Comparison of ENCODE assay signal across 9 mouse cellular contexts in the genomic region with DNA sequence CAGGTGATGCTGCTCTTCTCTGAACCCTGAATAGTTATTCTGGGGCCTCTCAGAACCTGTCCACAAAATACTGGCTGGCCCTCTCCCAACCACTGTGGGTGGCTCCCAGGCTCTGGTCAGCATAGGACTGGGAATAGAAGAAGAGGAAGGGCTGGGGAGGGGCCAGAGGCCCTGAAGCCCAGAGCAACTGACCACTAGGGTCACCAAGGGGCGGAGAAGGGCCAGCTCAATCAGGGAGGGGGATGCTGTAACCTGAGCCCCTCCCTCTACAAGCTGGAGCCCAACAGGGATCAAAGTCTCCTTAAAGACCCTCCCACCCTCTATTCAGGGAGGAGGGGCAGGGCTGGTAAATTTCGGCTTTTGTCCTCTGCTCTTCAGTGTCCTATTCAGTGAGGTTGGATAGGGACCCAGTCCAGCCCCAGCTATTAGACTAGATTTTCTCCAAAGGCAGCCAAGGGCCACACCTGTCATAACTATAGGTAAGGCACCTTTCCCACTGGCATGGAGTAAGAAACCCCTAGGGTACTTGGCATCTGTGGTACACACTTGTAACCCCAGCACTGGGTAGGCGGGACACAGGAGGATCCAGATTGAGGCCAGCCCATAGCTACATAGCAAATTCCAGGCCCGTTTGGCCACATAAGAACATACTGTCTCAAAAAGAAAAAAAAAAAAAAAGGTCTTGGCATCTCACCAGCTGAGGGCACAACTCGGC. TPM values are rescaled to one million over a fixed set of nuclear protein-coding genes. Genes with fewer than 3 reads are reported as not detected.
DNase-seq lines count a peak whose midpoint lies in the region; ATAC-seq and TF ChIP-seq lines count a peak whose summit lies in the region.
"Had no signal": no experiment of that assay in that cellular context is flagged by ENCODE, and none has a peak within 500 bp of the region (broad histone marks: within the 10 kb centered on the region; RNA-seq: fewer than 3 reads in every experiment).

TSS of gene Wfikkn1 (minus strand) at position 663 of the 715 bp plus-strand sequence.

- H3K4me1 ChIP-seq in lung, embryonic 16.5 days (replicated peaks; ENCODE audit: control insufficient read depth, insufficient read depth, low read length) = peaks cover 12% of the 10 kb centered on the region
- peaks cover 6% of the 10 kb centered on the region; the same call in 1 of the 2 replicates for H3K4me1 ChIP-seq in lung, postnatal 0 days (ENCODE audit: insufficient read depth, low read depth, low read length)
- H3K4me1 ChIP-seq in forebrain, embryonic 15.5 days = peaks cover 26% of the 10 kb centered on the region
- peaks cover 34% of the 10 kb centered on the region for H3K4me1 ChIP-seq in liver, embryonic 16.5 days (ENCODE audit: control insufficient read depth, low read depth, low read length)

- H3K36me3 ChIP-seq in lung, embryonic 16.5 days (ENCODE audit: control insufficient read depth, insufficient read depth, low read length) = peaks cover 12% of the 10 kb centered on the region; the same call in 1 of the 2 replicates
- H3K36me3 ChIP-seq in lung, postnatal 0 days (ENCODE audit: insufficient read depth, low read length) = peaks cover 9% of the 10 kb centered on the region; the same call in 1 of the 2 replicates
- peaks cover 40% of the 10 kb centered on the region for H3K36me3 ChIP-seq in forebrain, embryonic 15.5 days
- peaks cover 5% of the 10 kb centered on the region for H3K36me3 ChIP-seq in liver, embryonic 16.5 days (ENCODE audit: control insufficient read depth, insufficient read depth)

- WGBS in lung, embryonic 16.5 days = 36% methylated on average over 5 of the region's 5 CpGs
- WGBS in lung, postnatal 0 days = 48% methylated on average over 5 of the region's 5 CpGs
- WGBS in forebrain, embryonic 15.5 days = 28% methylated on average over 5 of the region's 5 CpGs
- WGBS in liver, embryonic 16.5 days (ENCODE audit: insufficient replicate concordance) = 62% methylated on average over 5 of the region's 5 CpGs

- no peak within 1 kb of the TSS for H3K4me2 ChIP-seq in lung, embryonic 16.5 days (ENCODE audit: low read depth, low read length)
- H3K4me2 ChIP-seq in lung, postnatal 0 days (replicated peaks; ENCODE audit: low read depth, low read length) = no peak within 1 kb of the TSS
- no peak within 1 kb of the TSS for H3K4me2 ChIP-seq in forebrain, embryonic 15.5 days (replicated peaks)
- no peak within 1 kb of the TSS for H3K4me2 ChIP-seq in liver, embryonic 16.5 days (ENCODE audit: low read depth, low read length)

- no peak for DNase-seq in lung, postnatal 0 days (ENCODE audit: low spot score)
- DNase-seq in testis, postnatal 10 days (ENCODE audit: low spot score) = no peak
- DNase-seq in layer of hippocampus, adult 8-10 months (ENCODE audit: low spot score in 2 of 2) = no peak
- no peak for DNase-seq in spleen, adult 18-20 months
- DNase-seq: gastrocnemius, postnatal 10 days; layer of hippocampus, adult 9-11 months had no signal

- no peaks in the 10 kb centered on the region for H3K9me3 ChIP-seq in lung, embryonic 16.5 days (ENCODE audit: control insufficient read depth, low read length)
- H3K9me3 ChIP-seq in lung, postnatal 0 days (ENCODE audit: low read length) = no peaks in the 10 kb centered on the region
- no peaks in the 10 kb centered on the region for H3K9me3 ChIP-seq in forebrain, embryonic 15.5 days
- no peaks in the 10 kb centered on the region for H3K9me3 ChIP-seq in liver, embryonic 16.5 days (replicated peaks; ENCODE audit: control insufficient read depth, low read length)

- no peaks in the 10 kb centered on the region for H3K27me3 ChIP-seq in lung, embryonic 16.5 days (ENCODE audit: control insufficient read depth, insufficient read depth, low read depth, low read length)
- no peaks in the 10 kb centered on the region for H3K27me3 ChIP-seq in lung, postnatal 0 days (replicated peaks; ENCODE audit: insufficient read depth, low read length)
- no peaks in the 10 kb centered on the region for H3K27me3 ChIP-seq in forebrain, embryonic 15.5 days
- H3K27me3 ChIP-seq in liver, embryonic 16.5 days (ENCODE audit: control insufficient read depth, insufficient read depth, low read depth, low read length) = no peaks in the 10 kb centered on the region

- peak within 1 kb of the TSS; percentile 4; the same call in 1 of the 2 replicates for H3K9ac ChIP-seq in lung, embryonic 16.5 days (ENCODE audit: low read length)
- no peak within 1 kb of the TSS for H3K9ac ChIP-seq in lung, postnatal 0 days (replicated peaks; ENCODE audit: low read depth)
- H3K9ac ChIP-seq in forebrain, embryonic 15.5 days (replicated peaks) = no peak within 1 kb of the TSS
- H3K9ac ChIP-seq in liver, embryonic 16.5 days (ENCODE audit: low read depth, low read length) = no peak within 1 kb of the TSS

- H3K27ac ChIP-seq in lung, embryonic 16.5 days (ENCODE audit: low read length) = no peak within 1 kb of the TSS
- H3K27ac ChIP-seq in lung, postnatal 0 days (ENCODE audit: low read length) = no peak within 1 kb of the TSS
- H3K27ac ChIP-seq in forebrain, embryonic 15.5 days (replicated peaks) = 0 out of 2 replicates have a peak within 1 kb of the TSS, but pooled peaks have one; percentile 1
- no peak within 1 kb of the TSS for H3K27ac ChIP-seq in liver, embryonic 16.5 days (ENCODE audit: low read length)

- TF ChIP-seq EP300 in lung, postnatal 0 days (IDR thresholded peaks at IDR 0.05) = no peak

- H3K4me3 ChIP-seq in lung, embryonic 16.5 days (ENCODE audit: low read length) = no peak within 1 kb of the TSS
- no peak within 1 kb of the TSS for H3K4me3 ChIP-seq in lung, postnatal 0 days (ENCODE audit: low read depth, low read length)
- no peak within 1 kb of the TSS for H3K4me3 ChIP-seq in forebrain, embryonic 15.5 days
- no peak within 1 kb of the TSS for H3K4me3 ChIP-seq in liver, embryonic 16.5 days (ENCODE audit: low read depth, low read length)

- ATAC-seq in lung, embryonic 16.5 days (ENCODE audit: low read depth) = no peak
- ATAC-seq in lung, postnatal 0 days = no peak
- no peak for ATAC-seq in forebrain, embryonic 15.5 days (replicated peaks)
- ATAC-seq in liver, embryonic 16.5 days (ENCODE audit: low read depth) = peak; percentile 19

- TF ChIP-seq CTCF in lung, postnatal 0 days (IDR thresholded peaks at IDR 0.05) = no peak

RNA-seq across cellular contexts. Expression of gene Wfikkn1, which starts in this region (rescaled TPM):
- polyA plus RNA-seq in lung, embryonic 16.5 days (2015; fragmentation: Nextera tagmentation; extraction: Ambion mirVana) = 0.43 and 0.50 TPM in 2 replicates
- 0.24 and 0.26 TPM in 2 replicates for polyA plus RNA-seq in lung, postnatal 0 days (2015; fragmentation: Nextera tagmentation; extraction: Ambion mirVana)
- 0.55 and 0.60 TPM in 2 replicates for polyA plus RNA-seq in forebrain, embryonic 15.5 days (2015; fragmentation: Nextera tagmentation; extraction: Ambion mirVana)
- 0.30 and 0.42 TPM in 2 replicates for polyA plus RNA-seq in liver, embryonic 16.5 days (2015; fragmentation: Nextera tagmentation; extraction: Ambion mirVana)
- total RNA-seq in layer of hippocampus, adult 8-10 months (2022) = 1 to 10 TPM; 1.6 to 2.4 (median 1.9) TPM

Comparison
In these comparisons a context has a peak if more than half of its experiments do, and no peak if none do; other contexts are left out.
1. Peak in ATAC-seq in liver, embryonic 16.5 days; RNA of the gene not detected or under 1 TPM.